Mouse (Mus musculus) midbrain, embryonic 14.5 days (tissue): ENCODE data around the gene Wipf1. TPM values are rescaled to one million over a fixed set of nuclear protein-coding genes. Genes with fewer than 3 reads are reported as not detected.

Experiments used
- ATAC-seq: fragments of 200-750 bp; cut with Nextera tagmentation; 2 replicates; pipeline ENCODE4 v1.8.0; 2017; ENCODE audit warnings: moderate number of reproducible peaks, moderate library complexity; ENCODE audit not compliant: low FRiP score, low TSS enrichment
- DNase-seq: peaks from one replicate; pipeline ENCODE4 v3.0.0-alpha.2; 2015
- H3K27ac ChIP-seq: fragments of 300-500 bp; sonication (generic); replicated peaks from 2 replicates; pipeline ENCODE4 v1.5.1; 2014; ENCODE audit warnings: mild to moderate bottlenecking, low read depth, low read length, moderate library complexity
- H3K27me3 ChIP-seq: fragments of 300-500 bp; sonication (generic); 2 replicates; pipeline ENCODE4 v1.6.1; 2014; ENCODE audit warnings: low read length, control low read depth, mixed read lengths; ENCODE audit not compliant: control insufficient read depth, insufficient read depth
- H3K36me3 ChIP-seq: fragments of 300-500 bp; sonication (generic); 2 replicates; pipeline ENCODE4 v1.6.1; 2014; ENCODE audit warnings: low read length, control low read depth; ENCODE audit not compliant: control insufficient read depth, insufficient read depth
- H3K4me1 ChIP-seq: fragments of 300-500 bp; sonication (generic); 2 replicates; pipeline ENCODE4 v1.6.1; 2014; ENCODE audit warnings: mild to moderate bottlenecking, antibody characterized with exemption, low read length, control low read depth; ENCODE audit not compliant: control insufficient read depth, insufficient read depth
- H3K4me2 ChIP-seq: fragments of 300-500 bp; sonication (generic); 2 replicates; pipeline ENCODE4 v1.6.1; 2014; ENCODE audit warnings: mild to moderate bottlenecking, low read length, moderate library complexity
- H3K4me3 ChIP-seq: fragments of 300-500 bp; sonication (generic); replicated peaks from 2 replicates; pipeline ENCODE4 v1.5.1; 2014; ENCODE audit warnings: low read depth, low read length
- H3K9ac ChIP-seq: fragments of 300-500 bp; sonication (generic); replicated peaks from 2 replicates; pipeline ENCODE4 v1.6.1; 2014; ENCODE audit warnings: mild to moderate bottlenecking, low read length, moderate library complexity
- H3K9me3 ChIP-seq: fragments of 300-500 bp; sonication (generic); 2 replicates; pipeline ENCODE4 v1.6.1; 2016; ENCODE audit warnings: low read length, control low read depth, mixed read lengths; ENCODE audit not compliant: control insufficient read depth
- WGBS: fragments of 180-500 bp; shearing (Covaris S2); extraction: QIAGEN DNeasy Blood & Tissue Kit; methylation state at CpG from one replicate; pipeline ENCODE4 v1.1.7; 2014; 5-methylcytosine and 5-hydroxymethylcytosine counted together
- polyA plus RNA-seq: library from polyadenylated mRNA; unstranded; fragments of >200 nt; fragmentation: Nextera tagmentation; extraction: Ambion mirVana; gene quantifications from 2 replicates; pipeline ENCODE4 v1.2.1, GENCODE M21; 2014

The Wipf1 gene
- polyA plus RNA-seq, 1 experiment from 2014 or later = 2.8 TPM

GRCm38 (mm10) chr2:73536091-73536783 is 6.7 kb upstream of the Wipf1 start:
- Histone ChIP-seq H3K27me3 (no peaks in the 10 kb centered on the region), H3K36me3 (no peaks in the 10 kb centered on the region), H3K4me1 (no peaks in the 10 kb centered on the region), H3K9ac (no peak overlapping the region), H3K4me3 (no peak overlapping the region), H3K9me3 (no peaks in the 10 kb centered on the region), H3K4me2 (no peak overlapping the region), H3K27ac (no peak overlapping the region)
- no peak for DNase-seq
- 82% methylated on average over 15 of the region's 15 CpGs for whole genome bisulfite sequencing
- no peak for ATAC-seq

GRCm38 (mm10) chr2:73534720-73535119 is 5.2 kb upstream of the Wipf1 start:
- no peak overlapping the region for H3K4me3 ChIP-seq
- no peak overlapping the region for H3K4me2 ChIP-seq
- H3K9ac ChIP-seq = no peak overlapping the region
- H3K27ac ChIP-seq = no peak overlapping the region
- no peaks in the 10 kb centered on the region for H3K27me3 ChIP-seq
- no peaks in the 10 kb centered on the region for H3K9me3 ChIP-seq
- no peak for DNase-seq
- ATAC-seq = no peak
- H3K36me3 ChIP-seq = no peaks in the 10 kb centered on the region
- 81% methylated on average over 10 of the region's 10 CpGs for WGBS
- 0 out of 2 replicates have a peak, but pooled peaks cover 3% of the 10 kb centered on the region for H3K4me1 ChIP-seq

- Histone ChIP-seq H3K4me1 (0 out of 2 replicates have a peak, but pooled peaks cover 9% of the 10 kb centered on the region), H3K36me3 (no peaks in the 10 kb centered on the region), H3K27me3 (no peaks in the 10 kb centered on the region), H3K27ac (no peak overlapping the region), H3K4me2 (no peak overlapping the region), H3K9me3 (no peaks in the 10 kb centered on the region), H3K9ac (no peak overlapping the region), H3K4me3 (no peak overlapping the region)
- DNase-seq (no peak), ATAC-seq (no peak)
- WGBS = 70% methylated on average over 5 of the region's 5 CpGs
These were observed 953 bp upstream of the Wipf1 start for GRCm38 (mm10) chr2:73530487-73530886.

DNA sequence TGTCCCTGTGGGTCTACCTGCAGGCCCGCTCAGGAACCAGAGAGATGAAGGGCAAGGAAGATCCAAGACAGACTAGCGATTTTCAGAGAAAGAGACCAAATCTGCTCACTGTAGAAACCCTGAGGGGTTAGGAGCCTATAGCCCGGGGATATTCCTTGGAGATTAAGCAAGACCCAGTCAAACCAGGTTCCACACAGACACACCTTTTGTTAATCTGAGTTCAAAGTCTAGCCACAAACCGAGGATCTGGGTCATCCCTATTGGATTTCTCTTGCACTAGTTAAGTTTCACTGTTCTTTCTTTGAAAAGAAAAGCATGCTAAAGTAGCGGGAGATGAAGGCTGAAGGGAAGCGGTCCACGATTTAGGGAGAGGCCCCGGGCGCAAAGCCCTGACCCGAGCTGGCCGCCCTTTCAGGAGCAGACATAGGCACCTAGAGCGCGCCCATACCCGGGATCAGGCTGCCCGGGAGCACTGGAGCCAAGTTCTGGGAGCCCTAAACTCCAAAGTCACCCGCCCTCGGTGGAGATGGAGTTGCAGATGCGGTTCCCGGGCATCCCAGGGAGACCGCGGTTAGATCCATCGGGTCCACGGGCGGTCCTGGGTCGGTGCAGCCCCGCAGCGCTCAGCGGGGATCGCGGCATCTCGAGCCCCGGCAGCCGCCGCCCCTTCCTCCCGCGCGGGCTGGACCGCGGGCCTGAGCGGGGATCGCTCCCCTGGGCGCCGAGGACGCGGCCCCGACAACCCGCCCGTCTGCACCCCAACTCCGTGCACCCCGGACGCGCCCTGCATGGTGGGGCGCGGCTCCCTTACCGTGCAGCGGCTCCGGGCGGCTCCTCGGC is 798 bp downstream of the Wipf1 start:
- H3K27ac ChIP-seq = no peak overlapping the region
- WGBS = 1% methylated on average over 58 of the region's 59 CpGs

GRCm38 (mm10) chr2:73527956-73528355 is 1.6 kb downstream of the Wipf1 start:
- peak overlapping the region; percentile 98; the same call in 1 of the 2 replicates for H3K4me2 ChIP-seq
- no peak overlapping the region for H3K9ac ChIP-seq
- H3K9me3 ChIP-seq = no peaks in the 10 kb centered on the region
- DNase-seq (no peak), ATAC-seq (no peak)
- no peaks in the 10 kb centered on the region for H3K27me3 ChIP-seq
- no peaks in the 10 kb centered on the region for H3K36me3 ChIP-seq
- no peak overlapping the region for H3K27ac ChIP-seq
- WGBS = 81% methylated on average over 11 of the region's 11 CpGs
- H3K4me3 ChIP-seq = no peak overlapping the region
- 0 out of 2 replicates have a peak, but pooled peaks cover 9% of the 10 kb centered on the region for H3K4me1 ChIP-seq

More for the DNA sequence above, 798 bp downstream of the Wipf1 start:
- H3K4me3 ChIP-seq = peak overlapping the region; percentile 64
- 0 out of 2 replicates have a peak, but pooled peaks cover 9% of the 10 kb centered on the region for H3K4me1 ChIP-seq
- H3K4me2 ChIP-seq = peak overlapping the region; percentile 98
- peak overlapping the region; percentile 69 for H3K9ac ChIP-seq
- no peaks in the 10 kb centered on the region for H3K36me3 ChIP-seq
- DNase-seq = peak; percentile 48
- no peaks in the 10 kb centered on the region for H3K9me3 ChIP-seq
- H3K27me3 ChIP-seq = no peaks in the 10 kb centered on the region
- ATAC-seq = peak; percentile 55

GRCm38 (mm10) chr2:73526691-73527090 is 2.8 kb downstream of the Wipf1 start:
- Histone ChIP-seq H3K27ac (no peak overlapping the region), H3K27me3 (no peaks in the 10 kb centered on the region), H3K4me2 (no peak overlapping the region), H3K9ac (no peak overlapping the region), H3K4me3 (no peak overlapping the region), H3K36me3 (no peaks in the 10 kb centered on the region), H3K4me1 (0 out of 2 replicates have a peak, but pooled peaks cover 9% of the 10 kb centered on the region), H3K9me3 (no peaks in the 10 kb centered on the region)
- DNase-seq (no peak), ATAC-seq (no peak)
- WGBS = 68% methylated on average over 9 of the region's 9 CpGs

- no peak overlapping the region for H3K27ac ChIP-seq
- H3K36me3 ChIP-seq = no peaks in the 10 kb centered on the region
- H3K4me1 ChIP-seq = no peaks in the 10 kb centered on the region
- no peaks in the 10 kb centered on the region for H3K9me3 ChIP-seq
- no peak overlapping the region for H3K4me2 ChIP-seq
- no peak for ATAC-seq
- H3K4me3 ChIP-seq = no peak overlapping the region
- WGBS = 76% methylated on average over 8 of the region's 8 CpGs
- no peak overlapping the region for H3K9ac ChIP-seq
- no peak for DNase-seq
- no peaks in the 10 kb centered on the region for H3K27me3 ChIP-seq
These were observed 6.6 kb downstream of the Wipf1 start for GRCm38 (mm10) chr2:73522891-73523290.

DNA sequence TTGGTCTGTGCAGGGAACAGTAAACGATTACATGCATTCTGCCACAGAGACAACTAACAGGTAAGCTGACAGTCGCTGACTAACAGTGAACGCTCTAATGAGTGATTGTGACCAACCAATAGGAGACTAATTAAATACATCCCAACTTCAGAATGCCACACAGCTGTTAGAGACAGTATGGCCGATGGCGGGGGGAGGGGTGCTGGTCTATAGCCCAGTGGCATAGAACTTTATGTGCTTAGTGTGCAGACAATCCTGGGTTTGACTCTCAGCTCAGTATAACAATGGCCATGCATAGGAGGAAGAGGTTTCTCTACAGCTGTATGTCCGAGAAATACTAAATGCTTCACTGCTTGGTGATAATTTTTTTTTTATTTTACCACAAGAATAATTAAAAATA is 7.2 kb downstream of the Wipf1 start:
- no peaks in the 10 kb centered on the region for H3K9me3 ChIP-seq
- WGBS = 83% methylated on average over 6 of the region's 6 CpGs
- H3K27ac ChIP-seq = no peak overlapping the region
- no peaks in the 10 kb centered on the region for H3K27me3 ChIP-seq
- no peak overlapping the region for H3K4me2 ChIP-seq
- ATAC-seq (no peak), DNase-seq (no peak)
- H3K36me3 ChIP-seq = no peaks in the 10 kb centered on the region
- no peaks in the 10 kb centered on the region for H3K4me1 ChIP-seq
- no peak overlapping the region for H3K9ac ChIP-seq
- H3K4me3 ChIP-seq = no peak overlapping the region
